Comparison of ENCODE assay signal across 18 mouse cellular contexts in the genomic region with DNA sequence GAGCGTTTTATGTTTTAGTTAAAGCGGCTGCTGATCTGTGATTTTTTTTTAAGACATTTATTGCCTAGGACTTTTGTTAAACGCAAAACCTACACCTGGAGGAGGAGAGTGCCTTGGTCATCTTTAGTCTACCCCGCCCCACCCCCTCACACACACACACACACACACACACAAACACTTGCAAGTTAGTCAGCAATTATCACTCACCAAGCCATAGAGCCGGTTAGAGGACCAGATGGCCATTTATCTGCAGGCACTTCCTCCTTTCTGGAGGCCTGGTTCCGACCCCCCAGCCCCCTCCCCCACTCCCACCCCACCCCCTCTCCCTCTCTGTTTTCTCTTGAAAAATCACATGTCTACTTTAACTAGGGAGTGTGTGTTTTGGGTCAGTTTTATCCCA.
DNase-seq lines count a peak whose midpoint lies in the region; ATAC-seq and TF ChIP-seq lines count a peak whose summit lies in the region.
"Had no signal": no experiment of that assay in that cellular context is flagged by ENCODE, and none has a peak within 500 bp of the region (broad histone marks: within the 10 kb centered on the region; RNA-seq: fewer than 3 reads in every experiment).

No protein-coding gene starts in this region.

- intact Hi-C loops in heart, postnatal 25 days (cut with DNase I): no loop called here

- H3K27ac ChIP-seq in heart, embryonic 12.5 days (ENCODE audit: poor library complexity, severe bottlenecking): no peak overlapping the region
- H3K27ac ChIP-seq in lung, embryonic 14.5 days (ENCODE audit: low read depth): no peak overlapping the region
- H3K27ac ChIP-seq: lung, embryonic 15.5 days had no signal

- H3K27me3 ChIP-seq in heart, embryonic 12.5 days (replicated peaks): no peaks in the 10 kb centered on the region; the same call in 1 of the 2 replicates
- H3K27me3 ChIP-seq in lung, embryonic 14.5 days (ENCODE audit: insufficient read depth, low read length): no peaks in the 10 kb centered on the region
- H3K27me3 ChIP-seq: lung, embryonic 15.5 days; Patski had no signal

- no peak for DNase-seq in heart, postnatal 25 days (ENCODE audit: low spot score)
- no peak for DNase-seq in lung, embryonic 14.5 days
- no peak for DNase-seq in lung, postnatal 4 days
- peak; percentile 54 for DNase-seq in embryo, embryonic 10.5 days (ENCODE audit: low spot score)
- no peak for DNase-seq in gastrocnemius, postnatal 10 days
- no peak for DNase-seq in thymus, postnatal 36 days
- DNase-seq: forebrain, postnatal 0 days; gastrocnemius, postnatal 36 days; heart, postnatal 10 days; kidney, postnatal 10 days; layer of hippocampus, adult 9-11 months; right cerebral cortex, postnatal 14 days; thymus, postnatal 4 days had no signal

- H3K4me1 ChIP-seq in heart, embryonic 12.5 days (replicated peaks): no peaks in the 10 kb centered on the region
- 0 out of 2 replicates have a peak, but pooled peaks cover 4% of the 10 kb centered on the region for H3K4me1 ChIP-seq in lung, embryonic 14.5 days (ENCODE audit: insufficient read depth)

- no peak for TF ChIP-seq CTCF in lung, embryonic 14.5 days (IDR thresholded peaks at IDR 0.05; ENCODE audit: low read depth)

- no peak overlapping the region for H3K4me2 ChIP-seq in heart, embryonic 12.5 days
- no peak overlapping the region for H3K4me2 ChIP-seq in lung, embryonic 14.5 days
- H3K4me2 ChIP-seq: lung, embryonic 15.5 days had no signal

- WGBS in heart, embryonic 12.5 days: 25% methylated on average over 6 of the region's 6 CpGs
- 25% methylated on average over 6 of the region's 6 CpGs for WGBS in lung, embryonic 14.5 days

- H3K4me3 ChIP-seq in heart, embryonic 12.5 days: no peak overlapping the region
- no peak overlapping the region for H3K4me3 ChIP-seq in lung, embryonic 14.5 days (ENCODE audit: low read depth, low read length)
- H3K4me3 ChIP-seq: erythroblast, embryonic 14.5 days; lung, embryonic 15.5 days had no signal

- no peak overlapping the region for H3K9ac ChIP-seq in heart, embryonic 12.5 days
- no peak overlapping the region for H3K9ac ChIP-seq in lung, embryonic 14.5 days
- H3K9ac ChIP-seq: forebrain, postnatal 0 days; lung, embryonic 15.5 days had no signal

- no peaks in the 10 kb centered on the region for H3K9me3 ChIP-seq in heart, embryonic 12.5 days (replicated peaks)
- no peaks in the 10 kb centered on the region for H3K9me3 ChIP-seq in lung, embryonic 14.5 days (ENCODE audit: low read depth, low read length)
- H3K9me3 ChIP-seq: lung, embryonic 15.5 days had no signal

- peak; percentile 63; the same call in 1 of the 2 replicates for ATAC-seq in heart, embryonic 12.5 days (ENCODE audit: insufficient number of reproducible peaks, low FRiP score)
- ATAC-seq in lung, embryonic 14.5 days (ENCODE audit: insufficient read depth): peak; percentile 46; the same call in 1 of the 2 replicates
- ATAC-seq: forebrain, postnatal 0 days; midbrain, embryonic 16.5 days; Patski had no signal

- H3K36me3 ChIP-seq in heart, embryonic 12.5 days: no peaks in the 10 kb centered on the region
- H3K36me3 ChIP-seq in lung, embryonic 14.5 days (ENCODE audit: insufficient read depth): no peaks in the 10 kb centered on the region
- H3K36me3 ChIP-seq: lung, embryonic 15.5 days had no signal
